Mouse (Mus musculus) small intestine, adult 2 months (tissue): ENCODE data around the gene Zfp638. TPM values are rescaled to one million over a fixed set of nuclear protein-coding genes. Genes with fewer than 3 reads are reported as not detected.
"Not testable (repeated sequence)": the region's sequence is repeated elsewhere in the genome, so short reads cannot be mapped to it uniquely, and the experiment has no call there.

Experiments used
- H3K27ac ChIP-seq: fragments of 200-500 bp; 2 replicates; pipeline ENCODE4 v1.5.1; 2012; ENCODE audit warnings: low read depth, low read length, control low read depth, inconsistent platforms; ENCODE audit not compliant: insufficient read depth
- H3K27me3 ChIP-seq: fragments of 200-500 bp; 2 replicates; pipeline ENCODE4 v1.6.1; 2012; ENCODE audit warnings: mild to moderate bottlenecking, moderate library complexity, low read length, inconsistent platforms; ENCODE audit not compliant: control insufficient read depth, insufficient read depth
- H3K36me3 ChIP-seq: fragments of 200-500 bp; 2 replicates; pipeline ENCODE4 v1.6.1; 2012; ENCODE audit warnings: mild to moderate bottlenecking, low read length, control low read depth, inconsistent platforms; ENCODE audit not compliant: control insufficient read depth, insufficient read depth
- H3K4me1 ChIP-seq: fragments of 200-500 bp; 2 replicates; pipeline ENCODE4 v1.6.1; 2012; ENCODE audit warnings: low read length, inconsistent platforms, mixed read lengths; ENCODE audit not compliant: control insufficient read depth, insufficient read depth, insufficient read length
- H3K4me3 ChIP-seq: fragments of 200-500 bp; 2 replicates; pipeline ENCODE4 v1.5.1; 2012; ENCODE audit warnings: low read depth, mild to moderate bottlenecking, control low read depth, inconsistent platforms, low read length, moderate library complexity
- CTCF ChIP-seq: fragments of 200-500 bp; IDR thresholded peaks from 2 replicates; pipeline ENCODE4 v1.5.1; 2012; ENCODE audit warnings: low read depth, mild to moderate bottlenecking, control low read depth, inconsistent platforms, low read length, moderate library complexity, mixed read lengths; ENCODE audit not compliant: insufficient replicate concordance, insufficient read length; ENCODE audit errors: extremely low read depth
- POLR2A ChIP-seq: fragments of 200-500 bp; IDR thresholded peaks from 2 replicates; pipeline ENCODE4 v1.6.1; 2012; ENCODE audit warnings: low read depth, mild to moderate bottlenecking, control low read depth, inconsistent platforms, low read length, moderate library complexity
- WGBS: fragments of 180-500 bp; shearing (Covaris S2); methylation state at CpG from one replicate; pipeline ENCODE4 v1.1.7; 2018; 5-methylcytosine and 5-hydroxymethylcytosine counted together
- polyA plus RNA-seq: library from polyadenylated mRNA; depleted of rRNA; stranded (reverse); fragments of >200 nt; gene quantifications from 2 replicates; pipeline ENCODE4 v1.2.3, GENCODE M21; 2012; rRNA removed

The Zfp638 gene
- polyA plus RNA-seq, result 1.8 and 2.9 TPM in 2 replicates

DNA sequence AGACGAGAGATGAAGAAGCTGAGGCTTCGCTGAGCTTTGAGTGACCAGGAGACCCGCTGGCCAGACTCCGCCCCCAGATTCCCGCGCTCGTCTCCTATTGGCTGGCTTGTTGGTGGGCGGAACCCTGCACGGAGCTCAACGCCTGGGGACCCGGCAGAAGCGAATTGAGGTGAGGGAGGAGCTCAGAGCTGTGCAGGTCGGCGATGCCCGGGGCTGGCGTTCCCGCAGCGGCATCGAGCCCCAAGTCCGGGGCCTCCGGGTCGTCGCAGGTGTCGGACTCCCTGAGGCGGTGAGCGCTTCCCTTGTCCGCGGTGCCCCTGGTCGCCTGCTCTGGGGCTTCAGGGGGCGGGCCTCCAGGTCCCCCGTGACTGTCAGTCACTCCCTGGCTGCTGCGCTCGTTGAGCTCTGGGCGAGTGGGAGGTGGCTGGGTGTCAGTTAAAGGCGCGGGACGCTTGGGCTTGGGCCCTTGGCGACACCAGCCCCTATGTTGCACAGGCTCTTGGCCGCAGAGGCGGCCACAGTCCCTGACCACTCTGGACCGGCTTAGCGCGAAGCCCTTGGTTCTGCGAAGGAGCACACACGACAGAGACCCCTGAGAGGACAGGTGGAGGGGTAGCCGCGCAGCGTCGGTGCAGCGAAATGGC, at the start of gene Zfp638:
TSS of gene Zfp638 (plus strand) at position 156 of the 644 bp plus-strand sequence.
- Histone ChIP-seq H3K4me1 (peaks cover 4% of the 10 kb centered on the region), H3K36me3 (no peaks in the 10 kb centered on the region), H3K4me3 (peak within 1 kb of the TSS; percentile 76), H3K27me3 (no peaks in the 10 kb centered on the region), H3K27ac (no peak within 1 kb of the TSS)
- TF ChIP-seq CTCF (no peak), POLR2A (peak; percentile 39; the same call in 1 of the 2 replicates)
- WGBS, result under 1% methylated on average over 50 of the region's 50 CpGs

DNA sequence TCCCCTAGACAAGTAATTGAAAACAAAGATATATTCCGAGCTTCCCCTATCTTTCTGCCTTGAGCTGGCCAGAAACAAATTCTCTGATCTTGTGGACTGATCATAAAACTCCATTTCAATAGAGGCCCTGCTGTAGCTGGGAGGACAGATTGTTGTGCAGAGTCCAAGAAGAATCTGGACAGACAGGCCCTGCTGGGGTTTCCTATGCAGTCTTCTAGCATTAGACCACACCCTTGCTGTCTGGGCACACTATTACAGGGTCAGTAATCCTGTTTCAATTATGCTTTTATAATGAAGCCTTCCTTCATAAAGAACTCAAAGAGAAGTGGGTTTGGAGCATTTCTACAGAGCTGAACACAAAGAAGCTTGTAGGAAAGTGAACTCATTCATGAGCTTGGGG, 47.9 kb upstream of the Zfp638 start:
- Histone ChIP-seq H3K27ac (no peak overlapping the region), H3K36me3 (no peaks in the 10 kb centered on the region), H3K4me1 (no peaks in the 10 kb centered on the region; the same call in 1 of the 2 replicates), H3K4me3 (no peak overlapping the region), H3K27me3 (no peaks in the 10 kb centered on the region)
- 19% methylated on average over 1 of the region's 1 CpGs for WGBS
- TF ChIP-seq POLR2A (no peak), CTCF (no peak)

GRCm38 (mm10) chr6:83820727-83821515, 46.0 kb upstream of the Zfp638 start:
- Histone ChIP-seq H3K4me3 (no peak overlapping the region), H3K27ac (no peak overlapping the region), H3K36me3 (no peaks in the 10 kb centered on the region), H3K4me1 (no peaks in the 10 kb centered on the region; the same call in 1 of the 2 replicates), H3K27me3 (no peaks in the 10 kb centered on the region)
- TF ChIP-seq CTCF (no peak), POLR2A (no peak)
- WGBS, result 76% methylated on average over 2 of the region's 2 CpGs

DNA sequence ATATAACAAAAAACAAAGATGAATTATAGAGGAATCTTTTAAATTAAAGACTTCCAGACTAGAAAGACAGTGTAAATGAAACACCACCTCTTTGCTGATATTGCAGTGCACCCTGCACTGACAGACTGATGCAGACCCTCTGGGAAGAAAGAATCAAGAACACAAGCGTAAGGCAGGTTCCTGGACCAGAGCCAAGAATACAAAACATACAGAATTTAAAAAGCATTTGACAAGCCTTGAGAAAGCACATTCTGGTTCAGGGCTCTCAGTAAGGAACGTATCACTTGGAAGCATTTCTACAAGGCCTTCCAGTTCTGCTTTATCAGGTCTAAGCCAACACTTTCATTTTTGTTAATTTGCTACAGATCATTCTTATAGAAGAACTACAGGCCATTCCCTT, 45.1 kb upstream of the Zfp638 start:
- TF ChIP-seq POLR2A (no peak), CTCF (no peak)
- H3K4me1 ChIP-seq, result no peaks in the 10 kb centered on the region; the same call in 1 of the 2 replicates
- no peak overlapping the region for H3K4me3 ChIP-seq
- H3K27me3 ChIP-seq, result no peaks in the 10 kb centered on the region
- H3K36me3 ChIP-seq, result no peaks in the 10 kb centered on the region
- H3K27ac ChIP-seq, result no peak overlapping the region
- WGBS, result 78% methylated on average over 2 of the region's 2 CpGs

DNA sequence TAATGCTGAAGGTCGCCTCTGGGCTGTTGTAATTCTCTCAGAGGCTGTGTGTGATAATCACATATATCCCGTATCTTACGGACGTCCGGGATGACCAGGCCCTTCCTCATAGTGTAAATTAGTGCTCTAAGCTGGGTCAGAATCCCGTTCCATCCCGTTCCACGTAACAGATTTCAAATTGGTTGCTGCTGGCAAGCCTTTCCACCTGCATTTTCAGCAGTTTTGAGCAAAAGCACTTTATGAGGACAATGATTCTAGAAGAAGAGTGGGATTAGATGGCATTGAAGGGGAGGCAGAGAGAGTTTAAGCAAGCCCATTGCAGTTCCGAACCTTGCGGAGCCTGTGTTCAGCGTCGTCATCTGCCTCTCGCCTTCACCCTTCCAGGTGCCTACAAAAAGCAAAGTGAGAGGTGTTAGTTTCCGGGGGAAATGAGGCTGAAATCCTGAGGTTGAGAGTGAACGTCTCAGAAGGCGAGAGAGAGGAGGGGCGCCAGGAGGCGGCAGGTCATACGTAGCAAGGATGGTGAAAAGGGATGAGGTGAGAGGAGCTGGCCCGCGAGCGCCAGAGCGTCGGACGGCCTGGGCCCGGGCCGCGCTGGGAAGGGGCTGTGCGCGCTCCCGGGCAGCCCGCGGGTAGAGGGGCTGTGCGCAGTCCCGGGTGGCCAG, 35.8 kb upstream of the Zfp638 start:
- Histone ChIP-seq H3K27me3 (no peaks in the 10 kb centered on the region), H3K36me3 (no peaks in the 10 kb centered on the region), H3K4me1 (peaks cover 2% of the 10 kb centered on the region; the same call in 1 of the 2 replicates), H3K4me3 (peak overlapping the region; percentile 74), H3K27ac (peak overlapping the region; percentile 26; the same call in 1 of the 2 replicates)
- TF ChIP-seq CTCF (no peak), POLR2A (no peak)
- WGBS, result 2% methylated on average over 35 of the region's 35 CpGs

DNA sequence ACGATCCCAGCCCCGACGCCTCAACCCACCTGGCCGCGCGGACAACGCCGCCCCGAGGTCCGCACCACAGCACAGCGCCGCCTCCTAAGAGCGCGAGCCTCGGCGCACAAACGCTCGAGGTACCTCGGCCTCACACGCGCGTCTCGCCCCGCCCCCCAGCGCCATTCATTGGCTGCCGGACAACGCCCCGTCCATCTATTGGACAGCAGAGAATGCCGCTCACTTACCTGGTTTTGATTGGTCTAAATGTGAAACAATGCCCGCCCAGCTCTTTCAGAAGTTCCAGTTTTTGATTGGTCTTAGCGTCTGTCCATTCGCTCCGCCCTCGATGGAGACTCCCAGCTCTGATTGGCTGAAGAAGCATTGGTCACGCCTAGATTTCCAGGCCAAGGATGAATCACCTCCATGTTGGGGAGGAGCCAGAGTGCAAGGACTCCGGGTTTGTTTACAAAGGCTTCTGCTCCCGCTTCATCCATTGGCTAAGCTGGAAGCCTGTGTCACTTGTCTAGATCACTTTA, 35.2 kb upstream of the Zfp638 start, which contains the start of gene Paip2b:
TSS of gene Paip2b (minus strand) at position 136 of the 518 bp plus-strand sequence.
- H3K27ac ChIP-seq, result peak within 1 kb of the TSS; percentile 26; the same call in 1 of the 2 replicates
- peak within 1 kb of the TSS; percentile 74 for H3K4me3 ChIP-seq
- H3K36me3 ChIP-seq, result no peaks in the 10 kb centered on the region
- TF ChIP-seq CTCF, result no peak
- TF ChIP-seq POLR2A, result peak; percentile 93
- H3K27me3 ChIP-seq, result no peaks in the 10 kb centered on the region
- peaks cover 2% of the 10 kb centered on the region; the same call in 1 of the 2 replicates for H3K4me1 ChIP-seq
- WGBS, result under 1% methylated on average over 37 of the region's 37 CpGs

DNA sequence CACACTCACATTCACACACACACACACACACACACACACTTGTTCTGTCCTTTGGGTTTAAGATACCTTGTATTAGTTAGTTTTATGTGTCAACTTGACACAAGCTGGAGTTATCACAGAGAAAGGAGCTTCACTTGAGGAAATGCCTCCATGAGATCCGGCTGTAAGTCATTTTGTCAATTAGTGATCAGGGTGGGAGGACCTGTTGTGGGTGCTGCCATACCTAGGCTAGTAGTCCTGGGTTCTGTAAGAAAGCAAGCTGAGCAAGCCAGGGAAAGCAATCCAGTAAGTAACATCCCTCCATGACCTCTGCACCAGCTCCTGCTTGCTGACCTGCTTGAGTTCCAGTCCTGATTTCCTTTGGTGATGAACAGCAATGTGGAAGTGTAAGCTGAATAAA, 34.5 kb upstream of the Zfp638 start:
- H3K36me3 ChIP-seq, H3K27me3 ChIP-seq, H3K27ac ChIP-seq, H3K4me3 ChIP-seq, H3K4me1 ChIP-seq: not testable (repeated sequence)
- WGBS, result 56% methylated on average over 1 of the region's 1 CpGs
